Mouse (Mus musculus) kidney, adult 11 months (tissue): Measurements from ENCODE around the gene Coq10a.

Experiments
- DNase-seq: peaks from one replicate; pipeline ENCODE4 v3.0.0; 2022

The Coq10a gene

DNA sequence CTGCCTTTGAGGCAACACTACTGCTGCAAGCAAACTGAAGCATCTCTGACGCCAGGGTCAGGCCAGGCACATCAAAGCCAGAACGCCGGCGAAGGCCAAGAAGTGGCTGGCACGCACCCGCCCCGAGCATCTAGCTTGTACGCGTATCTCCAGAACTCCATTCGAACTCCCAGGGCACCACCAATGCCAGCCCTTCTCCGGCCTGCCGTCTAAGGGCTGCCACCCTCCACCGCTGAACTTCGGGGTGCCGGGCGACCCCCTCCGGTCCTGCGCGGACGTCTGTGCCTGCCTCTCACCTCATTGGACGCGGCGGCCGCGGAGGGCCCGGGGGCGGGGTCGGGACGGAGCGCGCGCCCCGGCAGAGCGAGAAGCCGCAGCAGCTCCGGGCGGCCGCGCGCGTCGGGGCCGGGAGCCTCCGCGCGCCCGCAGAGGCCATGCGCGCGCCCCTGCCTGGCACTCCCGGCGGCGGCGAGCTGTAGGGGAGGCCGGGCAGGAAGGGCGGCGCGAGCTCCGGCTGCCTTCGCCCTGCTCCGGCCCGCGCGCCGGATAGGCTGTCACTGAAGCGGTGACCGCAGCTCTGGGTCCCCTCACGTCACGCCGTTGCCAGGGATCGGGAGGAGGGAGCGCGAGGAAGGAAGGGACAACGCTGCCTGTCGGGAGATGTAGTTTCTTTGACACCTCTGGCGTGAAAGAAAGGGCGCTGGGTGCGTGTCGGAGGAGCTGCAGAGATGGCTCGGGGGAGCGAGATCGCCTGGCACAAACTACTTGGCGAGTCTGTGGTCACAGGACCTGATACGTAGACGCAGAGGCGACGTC, at the start of gene Coq10a:
Gene Coq10a, minus strand, starts transcription at position 596 of the 816 bp plus-strand sequence.
- peak; percentile 95 for DNase-seq

- DNase-seq = no peak
Measured at GRCm38 (mm10) chr10:128414848-128415247, 46.1 kb upstream of the Coq10a start.

DNA sequence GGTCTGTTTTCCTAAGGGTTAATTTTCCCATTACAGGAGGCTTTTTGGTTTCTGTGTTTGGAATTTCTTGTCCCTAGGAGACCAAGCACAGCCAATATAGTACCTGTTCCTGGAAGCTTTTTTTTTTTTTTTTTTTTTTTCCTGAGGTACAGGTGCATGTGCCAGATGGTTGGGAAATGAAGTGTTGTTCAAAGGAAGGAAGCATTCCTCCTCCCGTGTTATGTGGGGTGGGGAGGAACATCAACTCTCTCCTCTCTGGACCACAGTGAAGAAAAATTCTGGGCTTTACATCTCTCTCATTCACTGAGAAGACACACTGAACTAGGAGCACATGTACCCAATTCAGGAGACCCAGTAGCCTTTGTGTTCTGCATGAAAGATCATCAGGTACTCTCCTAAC, 44.3 kb upstream of the Coq10a start:
- DNase-seq = no peak

DNA sequence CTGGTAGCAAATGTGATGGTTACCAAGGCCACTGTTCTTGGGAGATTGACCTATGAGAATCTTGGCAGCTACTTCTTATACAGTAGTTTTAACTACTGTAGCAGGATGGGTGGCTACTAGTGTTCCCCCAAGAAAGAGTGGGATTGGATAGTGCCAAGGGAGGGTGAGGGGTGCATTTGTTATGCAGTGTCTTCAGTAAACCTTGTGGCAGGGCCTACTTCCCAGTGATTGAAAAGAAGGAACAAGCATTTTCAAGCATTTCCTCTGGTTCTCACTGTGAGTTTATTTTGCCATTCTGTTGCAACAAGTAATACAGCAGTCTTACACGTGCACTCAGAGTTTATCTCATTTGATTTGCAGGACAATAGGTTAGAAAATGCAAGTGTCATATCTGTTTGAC, 43.8 kb upstream of the Coq10a start:
- no peak for DNase-seq

- DNase-seq = no peak
Measured at GRCm38 (mm10) chr10:128412055-128412381, 43.2 kb upstream of the Coq10a start.

DNA sequence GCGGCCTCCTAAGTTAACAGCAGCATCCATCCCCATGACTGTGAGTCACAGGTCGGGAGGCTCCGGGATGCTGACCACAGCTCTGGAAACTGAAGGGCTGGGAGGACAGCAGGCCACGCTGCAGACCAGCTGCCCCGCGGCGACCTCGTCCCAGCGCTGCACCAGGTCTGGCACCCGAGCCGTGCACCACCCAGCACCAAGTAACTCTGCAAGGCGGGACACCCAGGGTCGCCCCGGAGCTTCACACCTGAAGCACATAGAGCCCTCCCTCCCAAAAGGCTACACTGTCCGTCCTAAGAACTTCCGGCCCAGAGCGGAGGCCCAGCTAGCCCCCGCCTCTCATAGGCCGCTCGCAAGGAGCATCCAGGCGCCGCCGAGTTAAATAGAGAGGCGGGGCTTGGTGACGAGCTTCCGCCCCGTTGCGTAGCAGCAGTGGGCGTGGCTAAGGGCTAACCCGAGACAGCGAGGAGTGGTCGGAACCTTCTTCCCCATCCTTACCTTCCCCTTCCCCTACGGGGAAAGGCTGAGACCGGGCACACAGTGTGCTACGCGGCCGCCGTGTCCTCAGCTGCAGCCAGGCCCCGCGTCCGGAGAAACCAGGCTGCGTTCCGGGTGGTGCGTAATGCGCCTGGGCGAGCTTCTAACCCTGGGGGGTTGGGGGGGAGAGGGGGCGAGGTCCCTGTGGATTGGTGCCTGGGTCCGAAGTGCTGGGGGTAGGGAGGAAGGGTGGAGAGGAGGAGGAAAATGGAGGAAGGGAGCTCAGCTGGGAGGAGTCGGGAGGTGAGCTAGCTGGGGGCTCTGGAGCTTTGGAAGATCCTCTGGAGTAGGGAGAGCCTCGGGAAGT, 42.6 kb upstream of the Coq10a start, which contains the start of the genes Nabp2 and Rnf41:
Gene Nabp2, minus strand, starts transcription at position 282 of the 844 bp plus-strand sequence.
Gene Rnf41, plus strand, starts transcription at position 447 of the 844 bp plus-strand sequence.
- DNase-seq = peak; percentile 96

GRCm38 (mm10) chr10:128410560-128410845, 41.7 kb upstream of the Coq10a start:
- DNase-seq = no peak

DNA sequence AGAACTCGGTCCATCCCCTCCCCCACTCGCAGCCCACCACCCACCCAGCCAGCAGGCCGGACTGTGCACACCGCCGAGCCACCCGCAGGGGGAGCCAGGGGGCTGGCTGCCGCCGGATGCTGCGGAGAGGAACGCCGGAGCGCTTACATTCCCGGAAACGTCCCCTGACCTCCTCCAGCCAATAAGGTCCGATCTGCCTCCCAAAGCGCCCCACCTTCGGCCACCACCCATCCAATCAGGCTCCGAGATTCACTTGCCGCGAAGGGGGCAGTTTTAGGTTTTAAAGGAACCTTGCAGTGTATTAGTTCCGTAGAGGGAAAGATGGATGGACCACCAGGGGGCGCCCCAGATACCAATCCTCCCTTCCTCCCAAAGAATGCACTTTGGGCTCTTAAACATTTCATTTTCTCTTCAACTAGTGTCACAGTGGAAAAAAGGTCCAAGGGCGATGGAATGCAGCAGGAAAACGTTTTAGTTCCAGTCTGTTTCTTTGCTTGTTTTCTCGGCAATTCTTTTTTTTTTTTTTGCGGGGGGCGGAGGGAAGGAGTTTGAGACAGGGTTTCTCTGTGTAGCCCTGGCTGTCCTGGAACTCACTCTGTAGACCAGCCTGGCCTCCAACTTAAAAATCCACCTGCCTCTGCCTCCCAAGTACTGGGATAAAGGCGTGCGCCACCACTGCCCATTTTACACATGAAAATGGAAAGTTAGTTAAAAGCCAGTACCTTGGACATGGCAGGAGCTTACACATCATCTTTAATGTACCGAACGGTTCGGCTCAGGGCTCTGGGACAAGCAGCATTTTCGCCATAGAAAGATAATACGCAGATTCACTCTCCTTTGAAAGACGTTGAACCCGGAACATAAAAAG, 41.1 kb upstream of the Coq10a start:
- DNase-seq = peak; percentile 98

DNA sequence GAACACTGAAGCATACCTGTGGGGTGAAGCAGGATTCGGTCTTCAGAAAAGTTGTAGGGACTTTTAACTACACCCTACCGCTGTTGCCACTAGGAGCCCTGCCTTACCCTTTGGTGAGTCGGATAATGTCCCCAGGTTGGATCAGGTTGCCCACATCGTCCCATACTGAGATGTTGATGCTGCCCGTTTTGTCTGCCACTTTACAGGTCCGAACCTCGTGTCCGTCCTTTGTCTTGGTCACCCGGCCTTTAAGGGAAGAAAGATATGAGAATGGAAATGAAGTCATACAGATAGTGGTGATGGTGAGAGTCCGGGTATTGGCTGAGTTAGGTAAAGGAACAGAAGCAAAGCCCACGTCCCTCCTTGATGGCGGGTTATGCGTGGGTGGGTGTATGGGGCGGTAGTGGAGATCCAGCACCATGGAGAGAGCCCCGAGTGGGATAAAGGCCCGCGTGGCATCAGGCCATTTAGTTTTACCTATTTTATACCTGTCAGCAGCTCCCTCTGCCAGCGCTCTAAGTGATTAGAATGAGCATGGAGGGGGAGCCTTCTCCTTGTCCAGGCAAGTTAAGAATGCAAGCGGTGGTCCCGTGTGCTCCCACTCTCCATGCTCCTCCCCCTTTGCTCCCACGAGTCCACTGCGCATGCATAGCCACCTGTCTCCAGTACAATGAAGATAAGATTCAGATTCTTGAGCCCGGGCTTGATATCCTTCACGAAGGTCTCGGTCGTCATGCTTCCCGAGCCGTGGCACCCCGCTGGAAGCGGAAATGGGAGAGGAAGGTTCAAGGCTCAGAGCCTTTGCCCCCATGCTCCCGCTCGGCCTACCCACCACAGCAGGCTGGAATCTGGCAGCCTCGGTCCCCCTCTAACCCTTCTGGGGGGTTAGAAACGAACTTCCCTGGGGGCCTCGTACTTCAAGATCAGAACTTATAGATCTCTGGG, 40.1 kb upstream of the Coq10a start:
- DNase-seq = peak; percentile 24

DNA sequence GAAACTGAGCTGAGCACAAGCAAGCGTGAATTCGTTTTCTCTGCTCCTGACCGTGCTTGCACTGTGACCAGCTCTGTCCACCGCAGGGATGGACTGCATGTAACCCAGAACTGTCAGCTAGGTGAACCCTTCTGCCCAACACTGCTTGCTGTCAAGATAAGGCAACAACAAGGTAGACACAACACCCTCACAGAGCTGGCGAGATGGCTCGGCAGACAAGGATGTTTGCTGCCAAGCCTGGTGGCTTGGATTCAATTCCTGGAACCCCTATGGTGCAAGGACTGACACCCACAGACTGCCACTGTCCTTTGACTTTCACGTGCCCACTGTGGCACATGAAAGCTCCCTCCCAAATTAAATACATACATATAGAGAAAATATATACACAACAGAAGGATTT, 35.1 kb upstream of the Coq10a start:
- DNase-seq = no peak

- no peak for DNase-seq
Measured at GRCm38 (mm10) chr10:128401638-128402037, 32.8 kb upstream of the Coq10a start.

DNA sequence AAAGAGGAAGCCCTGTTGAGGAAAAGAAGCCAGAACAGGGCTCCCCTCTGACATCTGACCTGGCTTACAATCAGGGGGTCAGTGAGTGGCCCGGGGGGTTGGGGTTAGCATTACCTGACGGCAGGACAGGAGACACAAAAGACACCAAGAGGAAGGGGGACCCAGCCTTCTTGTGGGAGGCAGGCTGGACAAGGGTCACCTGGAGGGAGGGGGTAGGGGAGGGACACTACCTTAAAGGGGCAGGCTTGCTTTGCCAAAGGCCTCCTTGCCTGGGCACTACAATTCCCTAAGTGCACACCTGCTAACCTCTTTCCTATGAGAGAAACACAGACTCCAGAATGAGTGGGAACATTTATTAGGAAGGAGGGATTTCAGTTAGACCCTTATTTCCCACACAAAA, 32.3 kb upstream of the Coq10a start, which contains the start of gene Slc39a5:
Gene Slc39a5, minus strand, starts transcription at position 174 of the 400 bp plus-strand sequence.
- peak; percentile 47 for DNase-seq

DNA sequence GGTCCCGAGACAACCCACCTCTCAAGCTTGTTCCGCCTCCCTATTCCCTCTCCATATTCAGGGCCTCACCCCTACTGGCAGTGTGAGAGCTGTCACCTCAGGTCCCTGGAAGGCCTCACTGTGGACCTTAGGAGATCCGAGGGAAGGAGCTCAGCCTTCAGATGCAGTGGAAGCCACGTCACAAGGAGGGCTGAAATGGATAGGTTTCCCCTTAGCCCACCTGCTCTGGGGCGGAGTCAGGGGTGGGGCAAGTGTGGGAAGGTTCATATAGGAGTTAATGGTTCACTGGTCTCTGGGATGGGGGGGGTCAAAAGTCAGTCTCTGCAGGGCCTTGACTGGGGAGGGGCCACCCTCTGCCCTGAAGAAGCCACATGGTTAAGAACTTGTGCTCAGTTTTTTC, 31.5 kb upstream of the Coq10a start:
- peak; percentile 76 for DNase-seq

DNA sequence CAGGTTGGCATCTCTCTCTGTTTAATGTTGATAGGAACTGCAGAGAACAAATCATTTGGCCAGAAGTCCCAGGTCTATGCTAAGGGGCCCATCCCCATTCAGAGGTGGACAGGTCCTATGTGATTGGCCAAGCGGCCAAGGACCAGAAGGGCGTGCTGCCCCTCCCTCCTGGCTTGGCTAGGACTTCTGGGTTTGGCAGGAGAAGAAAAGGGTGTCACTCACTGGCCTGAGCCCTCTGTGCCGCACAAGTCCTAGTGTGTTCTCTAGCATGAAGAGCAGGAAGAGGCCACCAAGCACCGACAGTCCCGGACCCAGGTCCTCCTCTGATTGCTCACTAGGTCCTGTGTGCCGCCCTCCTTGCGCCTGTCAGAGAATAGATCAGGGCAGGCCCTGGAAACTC, 28.7 kb upstream of the Coq10a start:
- DNase-seq = no peak

DNA sequence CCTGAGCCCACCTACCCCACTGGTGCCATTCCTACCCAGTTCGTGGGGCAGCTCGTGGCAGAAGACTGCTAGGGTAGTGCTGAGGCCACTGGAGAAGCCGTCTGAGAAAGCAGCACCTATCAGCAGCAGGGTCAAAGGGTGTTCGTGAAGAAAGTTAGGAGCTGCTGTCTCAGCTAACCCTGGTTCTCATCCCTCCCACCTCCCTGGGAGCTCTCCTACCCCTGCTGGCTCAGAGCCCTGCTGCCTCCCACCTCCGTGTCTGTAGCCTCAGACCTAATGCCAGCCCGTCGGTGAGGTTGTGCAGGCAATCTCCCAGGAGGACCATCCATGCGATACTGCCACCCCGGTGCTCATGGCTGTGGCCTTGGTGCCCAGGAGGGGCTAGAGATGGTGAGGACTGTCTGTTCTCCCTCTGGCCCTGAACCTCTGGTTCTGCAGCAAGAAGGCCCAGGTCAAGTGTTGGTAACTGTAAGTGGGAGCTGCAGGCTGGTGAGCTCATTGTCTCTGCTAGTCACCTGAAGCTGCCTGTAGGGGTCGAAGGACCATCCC, 28.0 kb upstream of the Coq10a start:
- peak; percentile 48 for DNase-seq

- DNase-seq = no peak
Measured at GRCm38 (mm10) chr10:128396017-128396673, 27.3 kb upstream of the Coq10a start.

DNA sequence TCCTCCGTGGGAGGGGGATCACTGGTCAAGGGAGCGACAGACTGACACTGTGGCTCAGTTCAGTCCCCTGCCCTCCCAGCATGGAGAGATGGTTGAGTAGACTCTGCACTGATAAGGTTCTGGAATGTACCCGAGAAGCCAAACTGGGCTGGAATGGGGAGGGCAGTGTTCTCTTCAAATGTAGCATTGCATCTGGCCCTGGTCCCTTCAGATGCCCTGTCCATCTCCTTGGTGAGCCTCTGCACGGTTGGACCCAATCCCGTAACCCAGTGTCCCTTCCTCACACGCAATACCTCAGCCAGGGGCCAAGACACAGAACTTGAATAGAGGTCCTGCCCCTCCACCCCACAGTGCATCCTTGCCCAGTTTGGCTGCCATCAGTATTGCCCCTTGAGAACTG, 23.1 kb upstream of the Coq10a start:
- no peak for DNase-seq

DNA sequence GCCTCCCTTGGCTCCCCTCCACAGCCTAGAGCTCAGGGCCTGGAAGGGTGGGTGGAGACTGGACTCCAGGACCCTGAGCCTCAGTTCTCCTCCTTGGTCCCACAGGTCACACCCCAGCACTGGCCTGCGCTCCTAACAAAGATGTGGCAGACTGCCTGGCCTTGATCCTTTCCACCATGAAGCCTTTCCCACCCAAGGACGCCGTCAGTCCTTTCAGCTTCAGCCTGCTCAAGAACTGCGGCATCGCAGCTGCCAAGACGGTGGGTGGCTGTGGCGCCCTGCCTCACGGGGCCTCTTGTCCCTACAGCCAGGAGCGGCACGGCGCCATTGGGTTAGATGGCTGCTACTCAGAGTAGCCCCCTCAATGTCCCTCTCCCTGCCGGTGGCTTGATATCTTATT, 21.6 kb upstream of the Coq10a start:
- no peak for DNase-seq

DNA sequence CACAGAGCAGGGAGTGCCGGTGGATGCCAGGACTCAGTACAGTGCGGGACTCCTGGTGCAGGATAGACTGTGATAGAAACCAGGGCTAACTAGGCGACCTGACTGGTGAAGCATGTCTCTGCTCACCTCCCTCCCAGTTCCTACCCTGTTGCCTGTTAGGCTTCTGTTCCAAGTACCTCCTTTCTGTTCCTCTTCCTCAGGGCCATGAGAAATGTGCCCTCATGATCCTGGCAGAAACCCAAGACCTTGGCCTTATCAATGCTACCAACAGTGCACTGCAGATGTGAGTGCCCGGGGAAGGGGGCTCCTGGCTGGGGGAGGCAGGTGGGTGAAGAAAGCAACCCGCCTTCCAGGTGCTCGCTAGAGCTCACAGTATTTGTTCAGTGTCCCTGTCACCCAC, 20.8 kb upstream of the Coq10a start:
- no peak for DNase-seq

- no peak for DNase-seq
Measured at GRCm38 (mm10) chr10:128388941-128389340, 20.1 kb upstream of the Coq10a start.

DNA sequence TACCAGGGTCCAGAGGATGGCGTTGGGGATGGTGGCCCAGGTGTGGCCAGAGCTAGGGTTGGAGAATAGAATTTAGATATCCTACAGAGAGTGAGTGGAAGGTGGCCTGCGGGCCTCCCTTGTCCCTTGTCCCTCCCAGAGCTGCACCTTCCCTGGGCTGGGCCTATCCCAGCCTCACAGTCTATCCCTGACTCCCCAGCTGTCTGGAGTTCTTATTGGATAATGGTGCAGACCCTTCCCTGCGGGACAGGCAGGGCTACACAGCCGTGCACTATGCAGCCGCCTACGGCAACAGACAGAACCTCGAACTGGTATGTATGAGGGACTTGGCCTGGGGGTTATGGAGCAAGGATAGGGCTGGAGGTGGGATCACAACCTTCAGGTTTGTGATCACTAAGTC, 17.1 kb upstream of the Coq10a start:
- DNase-seq = no peak
